Mouse (Mus musculus) small intestine, adult 2 months (tissue): ENCODE data around the gene Fam32a. TPM values are rescaled to one million over a fixed set of nuclear protein-coding genes. Genes with fewer than 3 reads are reported as not detected.

Experiments used
- H3K27ac ChIP-seq: fragments of 200-500 bp; 2 replicates; pipeline ENCODE4 v1.5.1; 2012; ENCODE audit warnings: low read depth, low read length, control low read depth, inconsistent platforms; ENCODE audit not compliant: insufficient read depth
- H3K27me3 ChIP-seq: fragments of 200-500 bp; 2 replicates; pipeline ENCODE4 v1.6.1; 2012; ENCODE audit warnings: mild to moderate bottlenecking, moderate library complexity, low read length, inconsistent platforms; ENCODE audit not compliant: control insufficient read depth, insufficient read depth
- H3K36me3 ChIP-seq: fragments of 200-500 bp; 2 replicates; pipeline ENCODE4 v1.6.1; 2012; ENCODE audit warnings: mild to moderate bottlenecking, low read length, control low read depth, inconsistent platforms; ENCODE audit not compliant: control insufficient read depth, insufficient read depth
- H3K4me1 ChIP-seq: fragments of 200-500 bp; 2 replicates; pipeline ENCODE4 v1.6.1; 2012; ENCODE audit warnings: low read length, inconsistent platforms, mixed read lengths; ENCODE audit not compliant: control insufficient read depth, insufficient read depth, insufficient read length
- H3K4me3 ChIP-seq: fragments of 200-500 bp; 2 replicates; pipeline ENCODE4 v1.5.1; 2012; ENCODE audit warnings: low read depth, mild to moderate bottlenecking, control low read depth, inconsistent platforms, low read length, moderate library complexity
- CTCF ChIP-seq: fragments of 200-500 bp; IDR thresholded peaks from 2 replicates; pipeline ENCODE4 v1.5.1; 2012; ENCODE audit warnings: low read depth, mild to moderate bottlenecking, control low read depth, inconsistent platforms, low read length, moderate library complexity, mixed read lengths; ENCODE audit not compliant: insufficient replicate concordance, insufficient read length; ENCODE audit errors: extremely low read depth
- POLR2A ChIP-seq: fragments of 200-500 bp; IDR thresholded peaks from 2 replicates; pipeline ENCODE4 v1.6.1; 2012; ENCODE audit warnings: low read depth, mild to moderate bottlenecking, control low read depth, inconsistent platforms, low read length, moderate library complexity
- WGBS: fragments of 180-500 bp; shearing (Covaris S2); methylation state at CpG from one replicate; pipeline ENCODE4 v1.1.7; 2018; 5-methylcytosine and 5-hydroxymethylcytosine counted together
- polyA plus RNA-seq: library from polyadenylated mRNA; depleted of rRNA; stranded (reverse); fragments of >200 nt; gene quantifications from 2 replicates; pipeline ENCODE4 v1.2.3, GENCODE M21; 2012

Fam32a gene
- polyA plus RNA-seq, 1 experiment = 35.5 TPM

GRCm38 (mm10) chr8:72260585-72260984 is 41.1 kb downstream of the Fam32a start:
- no peak for TF ChIP-seq POLR2A
- TF ChIP-seq CTCF = no peak
- peaks cover 2% of the 10 kb centered on the region; the same call in 1 of the 2 replicates for H3K4me1 ChIP-seq
- no peaks in the 10 kb centered on the region for H3K27me3 ChIP-seq
- H3K36me3 ChIP-seq = peaks cover 2% of the 10 kb centered on the region; the same call in 1 of the 2 replicates
- no peak overlapping the region for H3K4me3 ChIP-seq
- no peak overlapping the region for H3K27ac ChIP-seq
- 55% methylated on average over 4 of the region's 4 CpGs for WGBS

GRCm38 (mm10) chr8:72261019-72261418 is 41.5 kb downstream of the Fam32a start:
- Histone ChIP-seq H3K4me1 (peaks cover 2% of the 10 kb centered on the region; the same call in 1 of the 2 replicates), H3K4me3 (no peak overlapping the region), H3K27ac (no peak overlapping the region), H3K36me3 (peaks cover 2% of the 10 kb centered on the region; the same call in 1 of the 2 replicates), H3K27me3 (no peaks in the 10 kb centered on the region)
- peak; percentile 58; the same call in 1 of the 2 replicates for TF ChIP-seq CTCF
- TF ChIP-seq POLR2A = no peak
- 46% methylated on average over 2 of the region's 2 CpGs for WGBS

GRCm38 (mm10) chr8:72261431-72261830 is 41.9 kb downstream of the Fam32a start:
- peaks cover 2% of the 10 kb centered on the region; the same call in 1 of the 2 replicates for H3K36me3 ChIP-seq
- no peaks in the 10 kb centered on the region for H3K27me3 ChIP-seq
- TF ChIP-seq CTCF = no peak
- TF ChIP-seq POLR2A = no peak
- H3K4me1 ChIP-seq = peaks cover 2% of the 10 kb centered on the region; the same call in 1 of the 2 replicates
- no peak overlapping the region for H3K27ac ChIP-seq
- no peak overlapping the region for H3K4me3 ChIP-seq

- WGBS = 66% methylated on average over 5 of the region's 5 CpGs
- H3K27ac ChIP-seq = no peak overlapping the region
- H3K4me3 ChIP-seq = no peak overlapping the region
- no peaks in the 10 kb centered on the region for H3K27me3 ChIP-seq
- H3K36me3 ChIP-seq = peaks cover 2% of the 10 kb centered on the region; the same call in 1 of the 2 replicates
- H3K4me1 ChIP-seq = peaks cover 2% of the 10 kb centered on the region; the same call in 1 of the 2 replicates
- peak; percentile 13; the same call in 1 of the 2 replicates for TF ChIP-seq CTCF
- no peak for TF ChIP-seq POLR2A
Measured at GRCm38 (mm10) chr8:72261872-72262271, 42.3 kb downstream of the Fam32a start.

GRCm38 (mm10) chr8:72262756-72263155 is 43.2 kb downstream of the Fam32a start:
- Histone ChIP-seq H3K36me3 (no peaks in the 10 kb centered on the region), H3K27ac (no peak overlapping the region), H3K27me3 (no peaks in the 10 kb centered on the region), H3K4me3 (no peak overlapping the region), H3K4me1 (peaks cover 2% of the 10 kb centered on the region; the same call in 1 of the 2 replicates)
- WGBS = 94% methylated on average over 2 of the region's 2 CpGs
- no peak for TF ChIP-seq CTCF

GRCm38 (mm10) chr8:72263451-72263850 is 43.9 kb downstream of the Fam32a start:
- H3K4me1 ChIP-seq = peaks cover 2% of the 10 kb centered on the region; the same call in 1 of the 2 replicates
- no peak overlapping the region for H3K27ac ChIP-seq
- no peak for TF ChIP-seq POLR2A
- no peak for TF ChIP-seq CTCF
- no peaks in the 10 kb centered on the region for H3K27me3 ChIP-seq
- no peak overlapping the region for H3K4me3 ChIP-seq
- H3K36me3 ChIP-seq = no peaks in the 10 kb centered on the region
- 55% methylated on average over 7 of the region's 7 CpGs for WGBS

- Histone ChIP-seq H3K4me1 (peaks cover 2% of the 10 kb centered on the region; the same call in 1 of the 2 replicates), H3K4me3 (no peak overlapping the region), H3K36me3 (no peaks in the 10 kb centered on the region), H3K27ac (no peak overlapping the region), H3K27me3 (no peaks in the 10 kb centered on the region)
- TF ChIP-seq POLR2A = no peak
- TF ChIP-seq CTCF = no peak
- WGBS = 26% methylated on average over 6 of the region's 7 CpGs
Measured at GRCm38 (mm10) chr8:72265342-72265741, 45.8 kb downstream of the Fam32a start.

- H3K4me3 ChIP-seq = no peak overlapping the region
- TF ChIP-seq CTCF (no peak), POLR2A (no peak)
- H3K36me3 ChIP-seq = no peaks in the 10 kb centered on the region
- H3K27me3 ChIP-seq = no peaks in the 10 kb centered on the region
- H3K4me1 ChIP-seq = peaks cover 2% of the 10 kb centered on the region
- no peak overlapping the region for H3K27ac ChIP-seq
Measured at GRCm38 (mm10) chr8:72266671-72267070, 47.1 kb downstream of the Fam32a start.
